Mouse (Mus musculus): ENCODE data around the gene Mis18a.
A peak's percentile ranks its signal among the peaks of the same experiment; 100 is the strongest.

The Mis18a gene

DNA sequence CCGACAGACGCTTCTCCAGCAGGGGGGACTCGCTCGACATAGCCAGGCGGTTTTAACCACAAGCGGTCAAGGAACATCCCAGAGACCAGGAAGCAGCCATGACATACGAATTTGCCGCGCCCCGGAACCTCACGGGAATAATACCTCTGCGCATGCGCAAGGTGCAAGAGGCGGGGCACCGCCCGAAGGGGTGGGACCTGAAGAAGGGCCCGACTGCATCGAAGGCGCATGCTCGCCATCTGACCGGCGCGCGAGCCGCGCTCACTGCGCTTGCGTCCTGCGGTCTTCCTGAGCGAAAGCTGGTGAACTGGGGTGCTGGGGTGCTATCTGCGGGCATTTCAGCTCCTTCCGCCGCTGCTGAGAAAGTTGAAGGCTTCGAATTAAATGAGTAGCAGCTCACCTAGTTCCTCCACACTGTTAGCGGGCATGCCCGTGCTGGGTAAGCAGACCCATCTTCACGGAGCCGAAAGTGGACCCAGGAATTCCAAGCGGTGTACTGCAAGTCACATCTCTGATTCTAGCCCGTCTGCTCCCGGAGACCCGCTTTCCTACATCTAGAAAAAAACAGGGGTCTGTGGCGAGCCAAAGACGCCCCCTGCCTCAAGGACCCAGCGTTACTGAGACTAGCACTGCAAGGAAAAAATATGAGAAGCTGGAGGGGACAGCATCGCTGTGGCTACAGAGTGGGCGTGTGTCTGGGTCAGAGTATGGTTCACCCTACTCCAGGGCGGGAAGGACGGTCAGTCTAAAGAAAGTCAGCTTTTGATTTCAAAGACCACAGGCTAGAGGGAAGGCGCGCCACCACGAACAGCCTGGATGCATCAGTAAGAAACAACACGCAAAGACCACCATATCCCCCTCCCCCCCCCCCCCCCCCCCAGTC is at the start of gene Mis18a:
Gene Mis18a (minus strand): TSS at position 172 of the 883 bp plus-strand sequence.
- peak; percentile 93 to 96 for DNase-seq

DNA sequence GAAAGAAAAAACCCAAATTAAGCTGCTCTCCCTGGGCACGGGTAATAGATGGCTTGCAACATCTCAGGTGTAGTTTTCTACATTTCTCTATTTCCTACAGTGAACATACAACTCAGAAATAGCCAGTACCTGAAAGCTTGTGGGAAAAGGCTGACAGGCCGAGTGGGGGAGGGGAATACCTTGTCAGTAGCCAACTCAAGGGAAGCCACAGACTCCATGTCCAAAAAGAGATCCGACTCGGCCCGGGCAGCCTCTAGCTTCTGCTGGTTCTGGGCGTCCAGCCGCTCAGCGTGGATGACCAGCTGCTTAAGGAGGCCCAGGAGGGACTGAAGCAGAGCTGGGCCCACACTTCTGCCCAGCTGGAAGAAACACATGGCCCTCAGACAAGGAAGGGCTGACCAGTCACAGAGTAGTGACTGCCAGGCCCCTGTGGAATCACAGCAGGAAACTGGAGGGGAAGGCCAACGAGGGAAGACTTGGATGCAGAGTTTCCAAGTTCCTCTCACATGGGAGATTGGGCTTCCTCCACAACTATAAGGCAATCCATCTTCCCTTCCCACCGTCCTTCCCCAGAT is 48.8 kb upstream of the Mis18a start:
- no peak for DNase-seq

DNA sequence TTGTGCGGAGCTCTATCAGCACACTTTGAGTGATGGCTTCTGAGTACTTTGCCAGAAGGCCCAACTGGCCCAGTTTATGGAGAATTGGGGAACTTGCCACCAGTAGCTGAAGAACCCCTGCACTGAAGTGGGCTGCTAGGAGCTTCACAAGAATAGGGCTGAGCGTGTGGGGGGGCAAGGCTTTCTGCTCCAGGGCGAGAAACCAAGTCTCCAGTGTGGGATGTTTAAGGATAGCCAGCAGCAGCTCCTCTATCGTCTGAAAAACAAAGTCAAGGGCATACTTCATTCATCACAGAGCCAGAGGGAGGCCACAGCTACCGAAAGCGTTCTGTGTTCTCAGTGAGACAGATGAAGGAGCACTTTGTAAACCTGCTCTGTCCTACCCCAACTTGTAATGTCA is 47.4 kb upstream of the Mis18a start:
- no peak for DNase-seq

DNA sequence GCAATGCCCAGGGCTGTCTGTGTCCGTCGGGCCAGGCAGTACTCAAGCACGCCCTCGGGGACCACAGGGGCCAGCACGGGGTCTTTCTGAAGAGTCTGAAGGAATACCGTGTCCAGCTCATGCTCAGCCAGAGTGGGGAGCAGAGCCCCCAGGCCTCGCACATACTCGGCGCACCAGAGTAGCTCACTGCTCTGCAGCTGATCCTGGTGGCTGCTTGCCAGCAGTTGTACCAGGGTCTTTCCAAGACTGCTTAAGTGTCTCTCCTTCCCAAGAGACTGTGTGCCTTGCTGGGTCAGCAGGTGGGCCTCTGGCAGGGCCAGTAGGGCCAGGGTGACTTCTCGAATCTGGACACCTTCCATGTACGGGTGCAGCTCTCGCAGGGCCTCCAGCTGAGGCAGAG is 47.0 kb upstream of the Mis18a start:
- no peak for DNase-seq

DNA sequence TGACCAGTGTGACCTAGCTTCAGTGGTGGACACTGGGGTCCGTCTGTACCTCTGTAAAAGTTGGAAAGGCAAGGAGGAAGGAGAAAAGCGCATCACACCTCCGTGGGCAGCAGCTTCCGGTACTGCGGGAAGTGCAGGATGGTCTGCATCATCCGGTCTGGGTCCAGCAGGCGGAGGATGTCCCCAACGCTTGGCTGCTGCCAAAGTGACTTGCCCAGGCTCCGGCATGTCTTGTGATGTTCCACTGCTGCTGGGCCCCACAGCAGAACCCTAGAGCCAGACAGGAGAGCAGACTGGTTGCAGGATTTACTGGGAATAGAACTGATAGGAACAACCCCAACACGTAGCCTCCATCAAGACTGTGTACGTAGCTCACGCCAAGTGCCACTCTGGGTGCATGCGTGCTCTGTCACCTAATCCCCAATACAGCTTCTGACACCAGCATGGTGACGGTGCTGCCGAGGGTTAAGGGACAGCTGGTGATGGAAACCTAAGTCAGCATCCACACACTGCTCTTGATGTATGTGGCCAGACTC is 39.8 kb upstream of the Mis18a start:
- no peak for DNase-seq

DNA sequence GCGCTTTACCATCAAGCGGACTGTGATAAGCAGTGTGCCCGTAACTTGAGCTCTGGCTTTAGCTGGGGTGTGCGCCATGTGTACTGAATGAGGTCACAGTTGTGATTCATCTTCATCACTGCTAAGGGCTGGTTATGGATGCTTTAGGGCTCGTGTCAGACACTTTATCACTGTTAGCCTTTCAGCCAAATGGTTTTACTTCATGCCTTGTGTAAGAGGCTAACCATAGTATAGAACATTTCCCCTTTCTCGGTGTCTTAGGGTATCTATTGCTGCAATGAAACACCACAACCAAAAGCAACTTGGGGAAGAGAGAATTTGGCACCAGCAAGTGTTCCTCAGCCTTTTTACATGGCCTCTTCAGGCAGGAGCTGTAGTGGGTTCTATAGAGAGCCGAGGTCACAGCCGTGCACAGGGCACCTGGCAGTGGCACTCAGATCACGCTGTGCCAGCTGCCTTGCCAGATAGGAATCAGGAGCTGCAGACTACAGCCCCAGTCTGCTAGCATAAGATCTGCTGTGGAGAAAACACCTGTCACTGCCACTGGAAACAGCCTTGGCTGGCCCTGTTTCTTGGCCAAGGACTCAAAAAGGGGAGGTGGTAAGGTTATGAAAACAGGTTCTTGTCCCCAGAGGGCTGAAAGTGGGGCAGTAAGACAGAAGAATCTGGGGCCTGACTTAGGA is 38.1 kb upstream of the Mis18a start:
- DNase-seq, result no peak

DNA sequence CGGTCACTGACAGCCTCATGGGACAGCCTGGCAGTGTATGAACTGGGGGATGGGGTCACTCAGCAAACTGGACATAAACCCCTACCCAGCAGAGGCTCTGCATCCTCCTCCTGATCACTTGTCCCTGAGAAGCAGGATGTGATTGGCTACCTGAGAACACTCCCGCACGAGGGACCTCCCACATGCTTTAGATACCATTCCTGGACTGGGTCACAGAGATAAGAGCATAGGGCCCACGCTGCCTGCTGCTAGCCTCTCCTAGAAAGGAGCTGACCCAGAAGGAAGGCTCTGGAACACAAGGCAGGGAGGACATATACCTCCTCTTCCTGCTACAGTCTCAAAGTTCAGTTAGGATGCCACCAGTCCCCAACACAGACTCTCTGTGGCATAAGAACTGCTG is 33.3 kb upstream of the Mis18a start:
- no peak for DNase-seq

DNA sequence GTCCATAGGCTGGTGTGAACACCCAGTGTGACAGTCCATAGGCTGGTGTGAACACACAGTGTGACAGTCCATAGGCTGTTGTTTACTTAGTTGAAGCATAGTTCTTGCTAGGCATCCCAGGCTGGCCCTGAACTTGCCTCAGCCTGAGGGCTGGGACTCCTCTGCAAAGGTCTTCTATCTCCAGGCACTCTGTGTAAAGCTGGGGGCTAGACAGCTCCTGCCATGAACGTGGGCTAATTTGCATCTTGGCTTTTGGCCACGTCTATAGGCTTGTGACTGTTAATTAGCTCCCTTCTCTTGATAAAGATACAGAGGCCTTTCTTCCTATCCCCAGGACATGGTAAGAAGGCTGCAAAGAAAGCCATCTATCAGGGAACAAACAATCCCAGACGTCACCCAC is 32.1 kb upstream of the Mis18a start:
- DNase-seq, result no peak

DNA sequence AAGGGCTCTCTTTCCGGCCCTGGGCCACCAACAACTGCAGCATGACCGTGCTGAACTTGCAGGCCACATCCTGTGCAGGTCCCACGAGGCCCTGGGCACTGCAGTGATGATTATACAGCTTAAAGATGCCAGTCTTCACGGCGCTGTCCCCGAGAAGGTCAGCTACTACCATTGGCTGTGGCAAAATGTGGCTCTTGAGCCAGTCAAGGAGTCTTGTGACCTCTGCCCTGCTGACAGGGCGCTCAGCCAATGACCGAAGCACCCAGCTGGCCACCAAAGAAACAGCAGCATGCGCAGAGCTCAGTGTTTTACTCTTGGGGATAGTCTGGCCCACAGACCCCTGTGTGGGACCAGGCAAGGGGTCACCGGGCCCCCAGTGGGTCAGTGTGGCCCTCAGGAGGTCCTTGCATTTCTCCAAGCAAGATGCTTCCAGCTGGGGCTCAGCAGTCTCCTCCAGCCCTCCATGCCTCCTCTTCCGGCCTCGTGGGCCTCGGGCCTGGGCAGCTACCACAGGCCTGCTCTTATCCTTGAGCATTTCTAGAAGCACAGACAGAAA is 26.3 kb upstream of the Mis18a start:
- no peak for DNase-seq

DNA sequence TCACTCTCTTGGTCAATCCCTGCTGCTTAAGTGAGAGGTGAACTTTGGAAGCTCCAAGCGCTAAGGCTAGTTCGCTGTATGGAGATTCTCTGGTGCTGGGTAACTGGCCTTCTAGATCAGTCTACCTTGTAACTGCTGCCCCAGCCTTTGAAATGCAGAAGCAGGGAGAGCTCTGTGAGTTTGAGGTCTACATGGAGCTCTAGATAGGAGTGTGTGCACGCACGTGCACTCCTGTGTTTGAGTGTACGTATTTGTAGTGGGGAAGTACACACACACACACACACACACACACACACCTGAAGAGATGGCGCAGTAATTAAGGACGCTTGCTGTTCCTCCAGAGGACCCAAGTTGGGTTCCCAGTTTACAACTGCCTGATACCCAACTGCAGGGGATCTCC is 21.0 kb upstream of the Mis18a start:
- DNase-seq, result no peak

DNA sequence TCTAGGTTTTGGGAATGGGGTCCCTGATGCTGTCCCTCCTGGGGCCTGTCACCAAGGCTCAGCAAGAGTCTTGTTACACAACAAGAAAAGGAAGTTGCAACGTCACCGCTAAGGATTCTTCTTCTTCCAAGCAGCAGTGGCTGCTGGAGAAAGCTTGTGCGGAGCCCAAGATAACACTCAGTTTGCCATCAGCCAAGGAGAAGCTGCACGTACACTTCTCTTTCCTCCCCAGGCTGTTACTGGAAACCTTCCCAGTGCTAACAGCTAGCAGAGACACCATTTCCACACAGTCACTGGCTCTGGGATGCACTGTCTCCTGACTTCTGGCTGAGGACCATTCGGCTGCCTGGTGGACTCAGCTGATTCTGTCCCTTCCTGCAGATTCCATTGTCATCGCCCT is 19.9 kb upstream of the Mis18a start:
- no peak for DNase-seq

DNA sequence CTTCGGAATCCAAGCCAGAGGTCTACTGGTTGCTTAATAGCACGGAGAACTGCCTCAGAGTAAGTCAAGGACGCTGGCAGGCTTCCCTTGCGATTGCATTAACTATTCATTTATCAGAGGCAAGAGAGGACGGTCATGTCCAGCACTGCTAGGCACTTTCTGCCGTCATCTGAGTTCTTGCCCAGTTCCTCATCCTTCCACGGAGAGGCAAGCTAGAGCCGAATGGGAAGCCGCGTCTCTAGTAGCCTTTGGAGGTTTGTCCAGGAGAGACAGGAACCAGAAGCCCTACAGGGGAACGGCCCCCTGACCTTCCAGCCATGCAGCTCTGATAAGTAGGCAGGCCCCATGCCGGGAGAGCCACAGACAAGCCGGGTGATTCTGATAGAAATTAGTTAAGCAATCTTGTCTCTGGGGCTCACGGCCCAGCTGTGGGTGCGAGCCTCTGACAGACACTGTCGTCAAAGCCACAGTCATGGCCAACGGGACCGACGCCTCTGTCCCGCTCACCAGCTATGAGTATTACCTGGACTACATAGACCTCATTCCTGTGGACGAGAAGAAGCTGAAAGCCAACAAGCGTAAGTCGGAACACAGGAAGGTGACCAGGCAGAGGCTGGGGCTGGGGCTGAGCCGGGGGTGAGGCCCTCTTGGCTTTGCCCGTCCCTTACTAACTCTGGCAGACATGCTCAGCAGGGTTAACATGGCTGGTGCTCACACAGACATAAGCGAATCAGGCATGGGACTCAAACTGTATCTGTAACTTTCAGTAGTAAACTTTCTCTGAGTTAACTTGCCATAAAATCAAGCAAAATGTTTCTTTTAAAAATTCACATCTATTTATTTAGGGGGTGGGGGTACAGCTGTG is 11.1 kb upstream of the Mis18a start, which contains the start of gene Mrap:
Gene Mrap (plus strand): TSS at position 116 of the 865 bp plus-strand sequence.
- DNase-seq, result no peak

DNA sequence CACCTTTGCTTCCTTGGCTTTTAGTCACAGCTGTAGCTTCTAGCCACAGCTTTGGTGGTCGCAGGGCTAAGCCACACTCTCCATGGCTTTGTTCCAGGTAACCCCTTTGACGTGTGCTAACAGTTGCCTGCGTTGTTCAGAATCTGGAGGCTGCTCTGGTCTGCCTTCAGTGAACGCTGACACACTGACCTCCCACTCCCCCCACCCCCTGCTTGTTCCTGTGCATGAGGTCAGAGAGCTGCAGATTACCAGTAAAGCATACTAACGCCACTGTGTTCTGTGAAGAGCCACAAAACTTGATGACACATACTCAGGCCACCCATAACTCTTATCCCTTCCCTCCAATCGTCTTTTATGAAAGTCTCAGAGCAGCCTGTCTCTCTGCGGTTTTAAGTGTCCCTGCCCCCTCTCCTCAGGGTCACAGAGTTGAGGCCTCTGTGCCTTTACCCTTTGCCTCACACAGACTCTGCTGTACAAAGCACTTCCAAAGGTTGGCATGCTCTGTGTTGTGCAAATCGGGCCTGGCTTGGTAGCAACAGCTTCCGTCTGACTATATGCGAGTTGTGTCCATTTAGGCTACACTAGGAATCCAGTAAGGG is 9.6 kb upstream of the Mis18a start:
- DNase-seq, result no peak

DNA sequence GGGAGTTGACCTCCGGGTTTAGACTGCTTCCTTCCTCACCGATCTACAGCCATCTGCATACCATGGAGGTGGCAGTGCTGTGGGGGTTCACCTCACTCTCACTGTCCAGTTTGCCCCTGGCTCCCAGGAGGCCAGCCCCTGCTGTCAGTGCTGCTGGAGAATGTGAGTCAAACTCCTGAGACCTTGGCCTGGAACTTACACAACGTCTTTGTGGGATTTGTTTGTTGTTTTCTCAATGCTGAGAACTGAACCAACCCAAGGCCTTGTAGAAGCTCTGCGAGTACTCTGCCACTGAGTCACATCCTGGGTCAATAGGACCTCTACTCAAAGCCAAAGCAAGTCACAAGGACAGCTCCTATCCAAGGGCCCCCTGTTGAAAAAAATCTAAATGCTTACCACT is 8.4 kb upstream of the Mis18a start:
- DNase-seq, result no peak

DNA sequence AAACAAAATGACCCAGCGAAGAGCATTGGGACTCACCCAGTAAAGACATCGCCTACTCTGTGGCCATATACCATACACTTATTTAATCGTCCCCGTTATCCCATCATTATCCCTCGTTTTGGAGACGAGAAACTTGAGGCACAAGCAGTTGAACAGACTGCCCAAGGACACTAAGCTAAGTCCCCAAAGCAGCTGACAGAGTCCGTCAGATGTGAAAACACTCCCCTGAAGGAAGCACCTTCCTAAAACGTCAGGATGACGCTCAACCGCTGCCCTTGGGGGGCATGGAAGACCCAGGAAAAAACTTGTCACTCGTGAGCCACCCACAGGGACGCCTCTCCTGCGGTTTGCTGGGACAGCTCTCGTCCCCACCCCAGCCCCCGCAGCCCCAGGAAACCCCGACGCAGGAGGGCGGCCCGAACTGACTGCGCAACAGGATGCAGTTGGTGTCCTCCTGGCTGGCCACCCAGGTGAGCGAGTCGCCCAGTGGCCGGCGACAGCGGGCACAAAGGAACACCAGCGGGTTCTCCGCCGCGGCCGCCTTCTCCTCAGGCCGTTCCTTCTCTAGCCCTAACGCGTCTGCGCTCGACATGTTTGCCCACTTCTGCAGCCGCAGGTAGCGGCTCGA is 490 bp downstream of the Mis18a start:
- DNase-seq, result no peak

DNA sequence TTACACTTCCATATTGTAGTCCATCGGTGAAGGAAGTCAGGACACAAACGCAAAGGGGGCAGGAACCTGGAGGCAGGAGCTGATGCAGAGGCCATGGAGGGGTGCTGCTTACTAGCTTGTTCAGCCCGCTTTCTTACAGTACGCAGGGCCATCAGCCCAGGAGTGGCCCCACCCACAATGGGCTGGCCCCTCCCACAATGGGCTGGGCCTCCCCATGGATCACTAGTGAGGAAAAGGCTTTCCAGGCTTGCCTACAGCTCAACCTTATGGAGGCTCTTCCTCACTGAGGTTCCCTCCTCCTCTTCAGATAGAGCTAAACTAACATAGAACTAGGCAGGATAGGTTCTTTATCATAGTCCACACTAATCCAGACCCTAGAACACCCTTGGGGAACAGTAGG is 3.2 kb downstream of the Mis18a start:
- DNase-seq, result no peak

DNA sequence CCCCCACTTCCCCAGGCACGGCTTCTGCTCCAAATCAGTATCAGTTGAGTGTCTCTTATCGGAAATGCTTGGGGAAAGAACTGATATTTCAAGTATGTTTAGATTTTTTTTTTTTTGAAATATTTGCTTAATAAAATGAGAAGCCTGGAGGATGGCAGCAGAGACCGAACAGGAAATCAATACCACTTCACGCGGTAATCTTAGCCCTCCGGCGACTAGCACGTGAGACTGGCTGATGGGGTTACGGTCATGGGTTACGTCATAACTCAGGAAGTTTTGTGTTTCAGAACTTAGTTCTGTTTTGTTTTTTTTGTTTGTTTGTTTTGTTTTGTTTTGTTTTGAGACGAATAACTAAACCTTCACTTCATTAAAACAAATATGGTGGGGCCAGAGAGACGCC is 16.9 kb downstream of the Mis18a start:
- no peak for DNase-seq

DNA sequence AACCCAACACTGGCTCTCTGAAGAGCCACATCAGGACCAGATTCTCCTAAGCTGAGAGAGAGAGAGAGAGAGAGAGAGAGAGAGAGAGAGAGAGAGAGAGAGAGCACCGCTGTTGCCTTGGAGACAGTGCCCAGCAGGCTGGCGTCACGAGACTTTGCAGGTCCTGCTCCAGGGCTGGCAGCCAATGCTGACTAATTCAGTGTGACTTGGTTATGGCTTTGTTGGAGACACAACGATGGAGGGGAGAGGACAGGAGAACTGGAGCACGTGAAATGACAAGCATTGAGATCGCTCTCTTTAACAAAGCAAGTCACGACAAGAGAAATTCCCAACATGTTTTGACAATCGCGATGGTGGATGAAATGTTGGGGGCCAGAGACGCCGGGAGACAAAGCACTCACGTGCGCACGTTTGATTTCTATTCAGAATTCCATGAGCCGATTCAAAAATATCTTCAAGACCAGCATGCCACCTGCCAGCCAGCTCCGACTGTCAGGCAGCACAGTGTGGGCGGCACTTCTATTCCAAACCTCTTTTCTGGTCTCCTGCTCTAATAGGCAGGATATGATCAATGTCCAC is 17.4 kb downstream of the Mis18a start:
- DNase-seq, result peak; percentile 79 to 80

DNA sequence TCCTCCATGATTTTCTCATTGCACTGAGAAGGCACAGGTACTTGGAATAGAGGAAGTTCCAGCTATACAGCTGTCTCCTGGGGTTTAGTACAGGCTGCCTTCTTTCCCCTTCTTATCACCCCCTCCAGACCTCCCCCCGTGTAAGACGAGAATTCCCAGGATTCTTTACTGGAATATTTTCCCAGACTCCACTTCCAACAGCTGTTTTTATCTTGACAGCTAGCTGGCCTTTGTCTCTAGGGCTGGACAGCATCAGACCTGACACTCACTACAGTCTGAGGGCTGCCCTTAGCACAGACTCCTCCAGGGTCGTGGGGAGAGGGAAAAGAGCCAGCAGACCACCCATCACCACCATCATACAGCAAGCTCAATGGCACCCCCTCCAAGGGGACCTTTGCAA is 20.9 kb downstream of the Mis18a start:
- no peak for DNase-seq

DNA sequence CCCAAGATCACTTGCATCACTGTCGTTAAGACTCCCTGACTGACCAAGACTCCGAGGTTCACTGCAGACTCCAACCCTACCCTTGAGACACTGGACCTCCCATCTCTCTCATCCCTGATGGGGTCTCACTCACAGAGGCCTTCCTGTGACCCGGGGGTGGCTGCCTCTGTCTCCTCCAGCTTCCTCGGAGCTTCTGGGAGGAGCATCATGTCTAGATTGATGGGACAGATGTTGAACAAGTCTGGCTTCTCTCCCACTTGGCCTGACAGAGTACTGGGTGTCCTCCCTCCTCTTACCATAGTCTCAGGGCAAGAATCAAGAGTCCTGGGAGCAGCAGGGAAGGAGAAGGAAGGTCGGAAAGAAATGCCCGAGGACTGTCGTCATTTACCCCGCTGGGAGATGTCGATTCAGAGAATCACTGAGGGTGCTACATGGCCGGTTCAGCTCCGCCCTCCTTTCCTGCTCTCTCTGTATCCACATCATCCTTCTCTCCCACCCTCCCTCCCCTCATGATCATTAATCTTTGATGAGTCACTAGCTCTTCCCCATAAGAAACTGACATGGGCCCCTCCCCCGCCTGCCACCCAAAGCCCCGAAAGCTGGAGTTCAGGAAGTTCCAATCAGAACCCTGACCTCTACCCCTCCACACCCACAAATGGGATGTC is 22.9 kb downstream of the Mis18a start:
- no peak for DNase-seq
